Mouse (Mus musculus) CH12.LX (cell line): ENCODE data around the gene Tradd.

Experiments used
- CTCF ChIP-seq, 2 experiments: IDR thresholded peaks in 1 of 2; conservative IDR thresholded peaks in 1 of 2; 2 replicates each; pipeline ENCODE4 v1.5.1; 2011 to 2012; ENCODE audit warnings: low read depth in 2 of 2, low read length in 2 of 2, improper control_type of control experiment in 1 of 2, inconsistent platforms in 1 of 2, mild to moderate bottlenecking in 1 of 2, moderate library complexity in 1 of 2
- EP300 ChIP-seq: IDR thresholded peaks from 2 replicates; pipeline ENCODE4 v1.6.1; 2011; ENCODE audit warnings: low read length, improper control_type of control experiment
- USF1 ChIP-seq: IDR thresholded peaks from 2 replicates; pipeline ENCODE4 v1.6.1; 2014; ENCODE audit warnings: low read depth, mild to moderate bottlenecking, inconsistent platforms, low read length, improper control_type of control experiment

GRCm38 (mm10) chr8:105275387-105275786, 11.0 kb upstream of the Tradd start:
- TF ChIP-seq EP300 (no peak), USF1 (no peak), CTCF (conservative IDR thresholded peaks at IDR 0.05 in 1 of 2, IDR thresholded peaks at IDR 0.05 in 1 of 2; ENCODE audit: low read depth in 2 of 2, low read length in 2 of 2) (no peak)
